Mouse (Mus musculus): ENCODE measurements around the gene Tmem230. TPM values are rescaled to one million over a fixed set of nuclear protein-coding genes. Genes with fewer than 3 reads are reported as not detected.

The Tmem230 gene
- polyA plus RNA-seq, 1 experiment, result not detected

GRCm38 (mm10) chr2:132263421-132264265 lies 16.0 kb upstream of the Tmem230 start:
- under 1% methylated on average over 47 of the region's 47 CpGs for WGBS
- Histone ChIP-seq H3K4me3 (ENCODE audit: insufficient read depth, low read depth, low read length) (peak overlapping the region; percentile 86), H3K27ac (ENCODE audit: insufficient read depth, low read depth, low read length) (peak overlapping the region; percentile 79), H3K4me1 (ENCODE audit: control insufficient read depth, insufficient read depth, low read length) (no peaks in the 10 kb centered on the region)
- TF ChIP-seq CTCF (IDR thresholded peaks at IDR 0.05; ENCODE audit: insufficient read depth, low read depth, low read length) (no peak), POLR2A (IDR thresholded peaks at IDR 0.05; ENCODE audit: insufficient read depth, low read depth, low read length) (no peak)

- peak within 1 kb of the TSS; percentile 79 for H3K27ac ChIP-seq (ENCODE audit: insufficient read depth, low read depth, low read length)
- peak; percentile 64 for TF ChIP-seq CTCF (IDR thresholded peaks at IDR 0.05; ENCODE audit: insufficient read depth, low read depth, low read length)
- TF ChIP-seq POLR2A (IDR thresholded peaks at IDR 0.05; ENCODE audit: insufficient read depth, low read depth, low read length), result peak; percentile 90
- WGBS, result 1% methylated on average over 49 of the region's 49 CpGs
- peak within 1 kb of the TSS; percentile 86 for H3K4me3 ChIP-seq (ENCODE audit: insufficient read depth, low read depth, low read length)
- no peaks in the 10 kb centered on the region for H3K4me1 ChIP-seq (ENCODE audit: control insufficient read depth, insufficient read depth, low read length)
Observed at GRCm38 (mm10) chr2:132262879-132263398, 15.3 kb upstream of the Tmem230 start, which contains the start of gene Cds2. Gene Cds2, plus strand, starts transcription at chr2:132263148.

GRCm38 (mm10) chr2:132262175-132262574 lies 14.6 kb upstream of the Tmem230 start:
- Histone ChIP-seq H3K4me1 (ENCODE audit: control insufficient read depth, insufficient read depth, low read length) (no peaks in the 10 kb centered on the region), H3K4me3 (ENCODE audit: insufficient read depth, low read depth, low read length) (no peak overlapping the region), H3K27ac (ENCODE audit: insufficient read depth, low read depth, low read length) (no peak overlapping the region)
- WGBS, result 56% methylated on average over 6 of the region's 6 CpGs
- TF ChIP-seq POLR2A (IDR thresholded peaks at IDR 0.05; ENCODE audit: insufficient read depth, low read depth, low read length) (no peak), CTCF (IDR thresholded peaks at IDR 0.05; ENCODE audit: insufficient read depth, low read depth, low read length) (no peak)

- Histone ChIP-seq H3K4me1 (ENCODE audit: control insufficient read depth, insufficient read depth, low read length) (no peaks in the 10 kb centered on the region), H3K27ac (ENCODE audit: insufficient read depth, low read depth, low read length) (no peak overlapping the region), H3K4me3 (ENCODE audit: insufficient read depth, low read depth, low read length) (no peak overlapping the region)
- TF ChIP-seq CTCF (IDR thresholded peaks at IDR 0.05; ENCODE audit: insufficient read depth, low read depth, low read length), result no peak
- no peak for TF ChIP-seq POLR2A (IDR thresholded peaks at IDR 0.05; ENCODE audit: insufficient read depth, low read depth, low read length)
- WGBS, result 94% methylated on average over 3 of the region's 3 CpGs
Observed at GRCm38 (mm10) chr2:132260601-132261000, 13.0 kb upstream of the Tmem230 start.

- Histone ChIP-seq H3K4me1 (ENCODE audit: control insufficient read depth, insufficient read depth, low read length) (no peaks in the 10 kb centered on the region), H3K27ac (ENCODE audit: insufficient read depth, low read depth, low read length) (no peak overlapping the region), H3K4me3 (ENCODE audit: insufficient read depth, low read depth, low read length) (no peak overlapping the region)
- no peak for TF ChIP-seq CTCF (IDR thresholded peaks at IDR 0.05; ENCODE audit: insufficient read depth, low read depth, low read length)
- no peak for TF ChIP-seq POLR2A (IDR thresholded peaks at IDR 0.05; ENCODE audit: insufficient read depth, low read depth, low read length)
- 94% methylated on average over 6 of the region's 6 CpGs for WGBS
Observed at GRCm38 (mm10) chr2:132257350-132258068, 9.9 kb upstream of the Tmem230 start.

- Histone ChIP-seq H3K4me3 (ENCODE audit: insufficient read depth, low read depth, low read length) (peak overlapping the region; percentile 63; the same call in 1 of the 2 replicates), H3K4me1 (ENCODE audit: control insufficient read depth, insufficient read depth, low read length) (no peaks in the 10 kb centered on the region), H3K27ac (ENCODE audit: insufficient read depth, low read depth, low read length) (no peak overlapping the region; the same call in 1 of the 2 replicates)
- WGBS, result 2% methylated on average over 7 of the region's 7 CpGs
- no peak for TF ChIP-seq POLR2A (IDR thresholded peaks at IDR 0.05; ENCODE audit: insufficient read depth, low read depth, low read length)
- no peak for TF ChIP-seq CTCF (IDR thresholded peaks at IDR 0.05; ENCODE audit: insufficient read depth, low read depth, low read length)
Observed at GRCm38 (mm10) chr2:132253603-132254002, 6.0 kb upstream of the Tmem230 start.

GRCm38 (mm10) chr2:132252542-132253528 lies 5.2 kb upstream of the Tmem230 start, which contains the start of gene Pcna:
Gene Pcna, minus strand, starts transcription at chr2:132253314.
- H3K4me3 ChIP-seq (ENCODE audit: insufficient read depth, low read depth, low read length), result peak within 1 kb of the TSS; percentile 63
- TF ChIP-seq CTCF (IDR thresholded peaks at IDR 0.05; ENCODE audit: insufficient read depth, low read depth, low read length) (no peak), POLR2A (IDR thresholded peaks at IDR 0.05; ENCODE audit: insufficient read depth, low read depth, low read length) (peak; percentile 96)
- under 1% methylated on average over 79 of the region's 79 CpGs for WGBS
- peaks cover 2% of the 10 kb centered on the region; the same call in 1 of the 2 replicates for H3K4me1 ChIP-seq (ENCODE audit: control insufficient read depth, insufficient read depth, low read length)
- H3K27ac ChIP-seq (ENCODE audit: insufficient read depth, low read depth, low read length), result peak within 1 kb of the TSS; percentile 72

GRCm38 (mm10) chr2:132251911-132252310 lies 4.3 kb upstream of the Tmem230 start:
- Histone ChIP-seq H3K4me1 (ENCODE audit: control insufficient read depth, insufficient read depth, low read length) (peaks cover 2% of the 10 kb centered on the region; the same call in 1 of the 2 replicates), H3K27ac (ENCODE audit: insufficient read depth, low read depth, low read length) (no peak overlapping the region), H3K4me3 (ENCODE audit: insufficient read depth, low read depth, low read length) (no peak overlapping the region)
- TF ChIP-seq POLR2A (IDR thresholded peaks at IDR 0.05; ENCODE audit: insufficient read depth, low read depth, low read length) (no peak), CTCF (IDR thresholded peaks at IDR 0.05; ENCODE audit: insufficient read depth, low read depth, low read length) (no peak)
- WGBS, result 6% methylated on average over 8 of the region's 8 CpGs

Measured in olfactory bulb, adult 2 months (tissue).